Mouse (Mus musculus): ENCODE results near the gene Cdc42se1.
"Not testable (repeated sequence)": the region's sequence is repeated elsewhere in the genome, so short reads cannot be mapped to it uniquely, and the experiment has no call there.

Cdc42se1 gene

GRCm38 (mm10) chr3:95228148-95228893 lies at the start of gene Cdc42se1:
Gene Cdc42se1, plus strand, starts transcription at chr3:95228732.
- peak; percentile 92 for DNase-seq (ENCODE audit: low spot score)

- DNase-seq (ENCODE audit: low spot score) = no peak
Observed at GRCm38 (mm10) chr3:95178948-95179347, 49.6 kb upstream of the Cdc42se1 start.

DNA sequence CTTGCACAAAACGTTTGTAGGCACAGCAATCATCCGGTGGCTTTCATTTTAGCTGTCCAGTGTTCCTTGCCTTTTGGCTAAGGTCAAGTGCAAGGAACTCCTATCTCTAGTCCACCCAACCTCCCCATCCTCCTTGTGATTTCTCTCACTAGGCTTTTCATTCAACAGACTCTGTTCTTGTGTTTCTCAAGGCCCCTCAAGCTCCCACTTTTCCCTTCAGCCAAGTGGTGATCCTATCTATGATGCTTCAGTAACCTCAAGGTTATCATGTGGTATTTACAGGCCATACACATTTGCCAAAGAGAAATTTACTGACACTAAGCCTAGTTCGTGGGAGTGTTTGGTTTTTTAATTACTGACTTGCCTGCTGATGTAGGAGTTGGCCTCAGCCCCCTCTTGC lies 48.6 kb upstream of the Cdc42se1 start:
- no peak for DNase-seq (ENCODE audit: low spot score)

DNA sequence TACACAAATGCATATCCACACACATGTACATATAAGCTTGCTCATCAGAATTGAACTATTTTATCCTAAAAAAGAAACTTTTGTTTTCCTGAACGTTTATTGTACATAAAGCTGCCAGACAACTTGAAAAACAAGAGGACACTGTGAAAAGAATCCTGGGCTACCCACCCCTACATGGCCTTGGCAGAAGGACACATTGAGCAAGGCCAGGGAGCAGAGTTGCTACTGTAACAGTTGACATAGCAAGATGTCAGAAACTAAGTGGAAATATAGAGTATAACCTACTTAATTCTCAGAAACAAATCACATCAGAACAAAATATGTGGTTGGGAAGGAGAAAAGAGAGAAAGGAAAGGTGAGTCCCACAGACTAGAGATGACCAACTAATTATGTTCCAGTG lies 46.7 kb upstream of the Cdc42se1 start:
- no peak for DNase-seq (ENCODE audit: low spot score)

- DNase-seq (ENCODE audit: low spot score) = no peak
Observed at GRCm38 (mm10) chr3:95184796-95185577, 43.5 kb upstream of the Cdc42se1 start.

DNA sequence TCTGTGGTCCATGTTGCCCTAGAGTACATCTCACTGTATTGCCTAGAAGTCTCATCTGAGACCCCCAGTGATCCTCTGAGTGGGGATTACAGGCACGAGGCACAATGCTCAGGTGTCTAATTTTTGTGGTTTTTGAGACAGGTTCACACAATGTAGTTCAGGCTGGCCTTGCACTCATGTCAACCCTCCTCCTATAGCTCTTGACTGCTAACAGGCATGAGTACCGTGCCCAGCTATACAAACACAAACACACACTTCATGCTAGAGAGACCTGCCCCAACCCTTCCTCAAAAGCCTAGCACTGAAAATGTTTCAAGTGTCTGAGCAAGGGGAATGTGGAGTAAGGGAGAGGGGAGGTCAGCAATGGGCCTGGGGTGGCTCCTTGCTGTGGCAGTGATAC lies 42.4 kb upstream of the Cdc42se1 start:
- DNase-seq (ENCODE audit: low spot score) = no peak

DNA sequence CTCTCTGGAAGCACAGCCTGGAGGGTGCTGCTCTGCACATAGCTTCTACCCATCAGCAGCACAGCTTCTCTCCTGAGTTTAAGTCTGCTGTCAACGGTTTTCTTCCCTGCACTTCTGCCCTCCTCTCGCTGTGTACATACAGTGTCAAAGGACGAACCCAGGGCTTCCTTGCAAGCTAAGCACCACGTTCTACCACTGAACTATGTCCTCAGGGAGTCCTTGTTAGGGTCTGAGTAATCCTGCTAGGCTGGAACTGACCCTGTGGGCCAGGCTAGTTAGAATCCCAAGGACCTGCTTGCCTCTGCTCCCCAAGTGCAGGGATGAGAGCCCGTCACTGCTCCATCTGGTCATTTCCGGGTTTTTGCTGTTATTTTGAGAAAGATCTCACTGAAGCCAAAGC lies 41.6 kb upstream of the Cdc42se1 start:
- DNase-seq (ENCODE audit: low spot score) = no peak

DNA sequence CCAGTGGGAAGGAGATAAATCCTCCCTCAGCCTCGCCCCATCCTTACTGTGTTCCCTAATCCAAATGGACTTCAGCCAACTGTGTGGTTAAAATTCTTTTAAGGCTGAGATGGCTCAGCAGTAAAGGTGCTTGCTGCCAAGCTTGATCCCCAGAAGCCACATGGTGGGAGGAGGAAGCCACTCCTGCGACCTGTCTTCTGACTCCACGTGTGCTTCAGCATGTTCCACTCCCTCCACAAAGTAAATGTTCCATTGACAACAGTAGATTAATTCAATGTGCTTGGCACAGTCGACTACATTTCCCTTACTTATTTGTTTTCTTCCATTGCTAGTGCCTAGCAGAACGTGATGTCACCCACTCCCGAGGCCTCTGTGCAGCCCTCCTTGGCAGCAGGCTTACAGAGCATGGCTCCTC lies 33.8 kb upstream of the Cdc42se1 start:
- no peak for DNase-seq (ENCODE audit: low spot score)

- no peak for DNase-seq (ENCODE audit: low spot score)
Observed at GRCm38 (mm10) chr3:95195772-95196171, 32.8 kb upstream of the Cdc42se1 start.

- DNase-seq (ENCODE audit: low spot score) = no peak
Observed at GRCm38 (mm10) chr3:95199101-95199500, 29.4 kb upstream of the Cdc42se1 start.

GRCm38 (mm10) chr3:95200132-95200531 lies 28.4 kb upstream of the Cdc42se1 start:
- no peak for DNase-seq (ENCODE audit: low spot score)

GRCm38 (mm10) chr3:95200562-95200961 lies 28.0 kb upstream of the Cdc42se1 start:
- DNase-seq (ENCODE audit: low spot score) = no peak

GRCm38 (mm10) chr3:95203880-95204279 lies 24.7 kb upstream of the Cdc42se1 start:
- DNase-seq (ENCODE audit: low spot score) = no peak

DNA sequence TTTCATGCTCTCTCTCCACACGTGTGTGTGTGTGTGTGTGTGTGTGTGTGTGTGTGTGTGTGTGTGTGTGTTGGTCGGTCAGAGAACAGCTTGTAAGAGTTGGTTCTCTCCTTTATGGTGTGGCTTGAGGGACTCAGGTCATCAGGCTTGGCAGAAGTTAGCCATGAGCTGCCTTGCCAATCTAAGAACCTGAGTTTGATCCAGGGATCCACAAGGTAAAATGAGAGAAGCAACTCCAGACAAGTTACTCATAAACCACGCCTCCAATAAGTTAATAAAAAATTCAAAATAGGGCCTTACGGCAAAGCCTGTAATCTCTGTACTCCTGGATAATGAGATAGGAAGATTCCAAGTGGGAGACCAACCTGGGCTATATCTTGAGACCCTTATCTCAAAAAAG lies 20.2 kb upstream of the Cdc42se1 start:
- DNase-seq (ENCODE audit: low spot score) = no peak

DNA sequence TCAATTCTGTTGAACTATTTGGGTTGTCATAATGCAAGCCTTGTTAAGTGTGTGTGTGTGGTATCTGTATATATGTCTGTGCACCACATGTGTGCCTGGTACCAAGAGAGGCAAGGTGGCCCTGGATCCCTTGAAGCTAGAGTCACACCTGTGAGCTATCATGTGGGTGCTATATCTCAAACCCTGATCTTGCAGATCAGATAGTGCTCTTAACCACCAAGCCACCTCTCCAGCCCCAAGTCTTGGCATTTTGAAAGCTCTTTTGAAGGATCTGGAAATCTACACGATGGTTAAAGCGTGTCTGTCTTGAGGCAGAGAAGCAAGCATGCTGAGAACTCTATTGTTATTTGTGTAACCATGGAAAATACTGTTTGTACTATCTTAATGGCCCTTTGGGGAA lies 17.9 kb upstream of the Cdc42se1 start:
- no peak for DNase-seq (ENCODE audit: low spot score)

GRCm38 (mm10) chr3:95212889-95213608 lies 15.5 kb upstream of the Cdc42se1 start:
- DNase-seq (ENCODE audit: low spot score) = not testable (repeated sequence)

DNA sequence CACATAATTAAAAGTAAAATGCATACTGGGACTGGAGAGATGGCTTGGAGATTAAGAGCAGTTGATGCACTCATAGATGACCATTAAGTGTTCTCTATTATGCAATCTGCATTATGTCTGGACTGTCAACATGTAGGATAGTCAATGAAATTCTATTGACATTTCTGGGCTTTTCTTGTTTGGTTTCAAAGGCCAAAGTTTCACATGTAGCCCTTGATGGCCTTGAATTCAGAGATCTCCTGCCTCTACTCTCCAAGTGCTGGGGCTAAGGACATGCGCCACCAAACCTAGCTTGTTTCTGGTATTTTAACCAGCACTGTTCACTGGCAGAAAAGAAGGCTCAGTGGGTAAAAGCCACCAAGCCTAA lies 14.9 kb upstream of the Cdc42se1 start:
- DNase-seq (ENCODE audit: low spot score) = no peak

GRCm38 (mm10) chr3:95216655-95217254 lies 11.8 kb upstream of the Cdc42se1 start:
- no peak for DNase-seq (ENCODE audit: low spot score)

- peak; percentile 96 for DNase-seq (ENCODE audit: low spot score)
Observed at GRCm38 (mm10) chr3:95217255-95218134, 11.0 kb upstream of the Cdc42se1 start, which contains the start of gene Gabpb2. Gene Gabpb2, minus strand, starts transcription at chr3:95217916.

DNA sequence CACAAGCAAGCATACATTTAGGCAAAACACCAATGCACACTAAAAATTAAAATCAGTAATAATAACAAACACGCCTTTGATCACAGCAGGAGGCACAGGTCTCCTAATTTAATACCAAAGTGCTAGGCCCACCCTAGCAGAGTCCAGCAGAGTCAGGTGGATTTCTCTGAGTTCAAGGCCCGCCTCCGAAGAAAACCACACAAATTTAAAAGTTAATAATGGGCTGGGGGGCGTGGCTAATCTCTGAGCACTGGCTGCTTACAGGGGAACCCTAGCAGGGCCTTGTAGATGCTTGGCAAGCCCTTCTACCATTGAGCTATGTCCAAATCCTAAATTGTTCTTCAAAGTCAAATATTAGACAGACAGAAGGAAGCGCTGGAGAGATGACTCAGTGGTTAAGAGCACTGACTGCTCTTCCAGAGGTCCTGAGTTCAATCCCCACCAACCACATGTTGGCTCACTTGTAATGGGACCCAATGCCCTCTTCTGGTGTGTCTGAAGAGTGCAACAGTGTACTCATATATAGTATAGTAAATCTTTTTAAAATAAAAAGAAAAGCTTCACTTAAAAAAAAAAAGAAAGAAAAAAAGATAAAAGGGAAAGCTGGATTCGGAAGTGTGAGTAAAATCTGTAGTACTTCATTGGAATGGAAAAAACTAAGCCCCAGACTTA lies 9.9 kb upstream of the Cdc42se1 start:
- DNase-seq (ENCODE audit: low spot score) = no peak

- no peak for DNase-seq (ENCODE audit: low spot score)
Observed at GRCm38 (mm10) chr3:95223041-95223440, 5.5 kb upstream of the Cdc42se1 start.

Measured in lung, postnatal 25 days (tissue).